Mouse (Mus musculus): ENCODE measurements around the gene Mettl14. TPM values are rescaled to one million over a fixed set of nuclear protein-coding genes. Genes with fewer than 3 reads are reported as not detected.

The Mettl14 gene
- polyA plus RNA-seq, 1 experiment from 2014 or later: 17.6 TPM

DNA sequence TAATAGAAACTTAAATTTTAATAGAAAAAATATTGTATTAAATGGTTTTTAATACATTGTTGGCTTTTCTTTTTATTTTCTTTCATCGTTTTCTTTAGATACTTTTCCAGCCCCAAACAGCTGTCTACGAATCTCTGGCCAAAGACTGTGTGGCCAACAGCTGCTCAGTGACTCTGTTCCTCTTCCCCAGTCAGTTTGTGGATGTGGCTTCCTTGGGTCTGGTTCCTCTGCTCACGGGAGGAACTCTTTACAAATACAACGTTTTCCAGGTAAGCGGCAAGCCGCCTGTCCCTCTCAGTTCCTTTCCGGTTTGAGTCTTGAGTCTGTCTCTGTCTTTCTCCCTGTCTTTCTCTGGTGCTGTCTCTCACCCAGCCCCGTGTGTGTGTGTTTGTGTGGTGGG is 35.3 kb downstream of the Mettl14 start:
- H3K36me3 ChIP-seq (ENCODE audit: control insufficient read depth, insufficient read depth, low read length): no peaks in the 10 kb centered on the region
- H3K9ac ChIP-seq (ENCODE audit: low read length): no peak overlapping the region
- DNase-seq (ENCODE audit: low spot score) (no peak), ATAC-seq (no peak)
- no peaks in the 10 kb centered on the region for H3K4me1 ChIP-seq (ENCODE audit: control insufficient read depth, insufficient read depth, low read length)
- H3K9me3 ChIP-seq (replicated peaks; ENCODE audit: control insufficient read depth, low read length): no peaks in the 10 kb centered on the region
- H3K4me3 ChIP-seq (ENCODE audit: low read depth, low read length): no peak overlapping the region
- H3K4me2 ChIP-seq (ENCODE audit: low read length): no peak overlapping the region
- no peak overlapping the region for H3K27ac ChIP-seq (ENCODE audit: low read depth, low read length)
- WGBS: 86% methylated on average over 8 of the region's 8 CpGs
- H3K27me3 ChIP-seq (replicated peaks; ENCODE audit: control insufficient read depth, insufficient read depth, low read length): no peaks in the 10 kb centered on the region

DNA sequence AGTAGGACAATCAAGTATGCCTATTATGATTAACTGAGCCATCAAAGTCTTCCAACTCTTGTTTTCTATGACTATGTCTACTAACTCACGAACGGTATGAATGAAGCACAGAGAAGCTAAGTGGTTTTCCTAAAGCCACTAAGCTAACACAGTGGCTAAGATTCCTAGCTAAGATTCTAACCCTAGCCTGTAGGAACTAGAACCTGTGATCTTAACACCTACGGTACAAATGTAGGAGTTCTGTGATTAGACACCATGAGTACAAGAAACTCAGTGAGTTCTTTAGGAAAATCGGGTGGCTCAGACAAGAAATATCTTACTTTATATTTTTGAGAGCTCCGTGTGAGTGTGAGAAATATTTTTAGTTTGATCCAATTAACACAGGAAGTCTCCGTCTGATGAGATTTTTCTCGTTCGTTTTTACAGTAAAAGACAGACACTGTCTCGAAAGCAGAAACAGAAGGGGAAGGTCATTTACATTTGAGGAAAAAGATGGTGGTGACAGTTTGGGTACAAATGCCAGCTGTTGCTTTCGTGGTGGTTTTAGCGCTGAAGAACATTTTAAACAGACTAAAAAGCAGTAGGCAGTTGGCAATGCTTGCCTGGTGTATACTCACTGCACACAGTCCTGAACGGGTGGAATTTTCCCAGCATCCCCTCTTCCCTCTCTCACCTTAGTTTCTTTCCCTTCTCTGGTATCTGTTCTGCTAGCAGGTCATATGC is 37.7 kb downstream of the Mettl14 start:
- DNase-seq (ENCODE audit: low spot score) (peak; percentile 50), ATAC-seq (no peak)
- no peak overlapping the region for H3K9ac ChIP-seq (ENCODE audit: low read length)

DNA sequence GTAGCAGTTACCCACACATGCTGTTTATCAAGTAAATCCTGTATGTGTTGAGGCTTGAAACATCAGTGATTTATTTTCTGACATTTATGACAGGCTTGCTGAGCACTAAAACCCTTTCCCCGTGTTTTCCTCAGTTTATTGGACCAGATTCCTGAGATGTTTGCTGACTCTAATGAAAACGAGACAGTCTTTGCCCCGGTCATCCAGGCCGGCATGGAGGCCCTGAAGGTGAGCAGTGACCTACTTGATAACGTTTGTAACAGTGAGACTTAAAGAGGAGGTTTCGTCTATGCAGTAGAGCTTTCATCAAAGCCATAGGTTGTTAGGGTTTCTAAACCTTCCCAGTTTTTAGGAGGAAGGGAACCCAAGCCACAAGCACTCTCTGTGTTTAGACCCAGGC is 42.2 kb downstream of the Mettl14 start:
- no peak overlapping the region for H3K27ac ChIP-seq (ENCODE audit: low read depth, low read length)
- H3K27me3 ChIP-seq (replicated peaks; ENCODE audit: control insufficient read depth, insufficient read depth, low read length): no peaks in the 10 kb centered on the region
- no peak overlapping the region for H3K4me2 ChIP-seq (ENCODE audit: low read length)
- no peak for DNase-seq (ENCODE audit: low spot score)
- no peak for ATAC-seq
- no peak overlapping the region for H3K4me3 ChIP-seq (ENCODE audit: low read depth, low read length)
- H3K9me3 ChIP-seq (replicated peaks; ENCODE audit: control insufficient read depth, low read length): no peaks in the 10 kb centered on the region
- 88% methylated on average over 6 of the region's 6 CpGs for WGBS
- no peaks in the 10 kb centered on the region for H3K36me3 ChIP-seq (ENCODE audit: control insufficient read depth, insufficient read depth, low read length)
- H3K4me1 ChIP-seq (ENCODE audit: control insufficient read depth, insufficient read depth, low read length): no peaks in the 10 kb centered on the region
- no peak overlapping the region for H3K9ac ChIP-seq (ENCODE audit: low read length)

More for the DNA sequence above, 37.7 kb downstream of the Mettl14 start:
- 79% methylated on average over 12 of the region's 12 CpGs for WGBS
- no peaks in the 10 kb centered on the region for H3K27me3 ChIP-seq (replicated peaks; ENCODE audit: control insufficient read depth, insufficient read depth, low read length)
- no peaks in the 10 kb centered on the region for H3K4me1 ChIP-seq (ENCODE audit: control insufficient read depth, insufficient read depth, low read length)
- no peak overlapping the region for H3K4me2 ChIP-seq (ENCODE audit: low read length)
- no peaks in the 10 kb centered on the region for H3K9me3 ChIP-seq (replicated peaks; ENCODE audit: control insufficient read depth, low read length)
- no peak overlapping the region for H3K27ac ChIP-seq (ENCODE audit: low read depth, low read length)
- H3K36me3 ChIP-seq (ENCODE audit: control insufficient read depth, insufficient read depth, low read length): no peaks in the 10 kb centered on the region
- H3K4me3 ChIP-seq (ENCODE audit: low read depth, low read length): no peak overlapping the region

DNA sequence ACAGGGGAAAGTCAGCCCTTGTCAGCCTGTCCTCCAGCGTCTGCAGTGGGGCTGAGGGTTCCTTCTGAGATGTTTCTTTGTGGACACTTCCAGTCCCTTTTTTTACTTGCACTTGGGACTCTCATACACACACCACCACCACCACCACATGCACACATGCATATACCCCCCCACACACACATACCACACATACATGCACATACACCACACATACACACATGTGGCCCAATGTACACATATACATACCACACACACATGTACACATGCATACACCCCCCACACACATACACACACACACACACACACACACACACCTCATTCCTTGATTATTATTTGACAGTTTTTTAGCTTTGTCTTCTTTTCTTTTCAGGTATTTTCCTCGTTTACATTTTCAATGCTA is 44.9 kb downstream of the Mettl14 start:
- Histone ChIP-seq H3K4me3 (ENCODE audit: low read depth, low read length) (no peak overlapping the region), H3K9me3 (replicated peaks; ENCODE audit: control insufficient read depth, low read length) (no peaks in the 10 kb centered on the region), H3K4me1 (ENCODE audit: control insufficient read depth, insufficient read depth, low read length) (no peaks in the 10 kb centered on the region), H3K4me2 (ENCODE audit: low read length) (no peak overlapping the region), H3K27me3 (replicated peaks; ENCODE audit: control insufficient read depth, insufficient read depth, low read length) (no peaks in the 10 kb centered on the region), H3K36me3 (ENCODE audit: control insufficient read depth, insufficient read depth, low read length) (no peaks in the 10 kb centered on the region), H3K27ac (ENCODE audit: low read depth, low read length) (no peak overlapping the region), H3K9ac (ENCODE audit: low read length) (no peak overlapping the region)
- DNase-seq (ENCODE audit: low spot score) (no peak), ATAC-seq (no peak)
- WGBS: 84% methylated on average over 2 of the region's 2 CpGs

DNA sequence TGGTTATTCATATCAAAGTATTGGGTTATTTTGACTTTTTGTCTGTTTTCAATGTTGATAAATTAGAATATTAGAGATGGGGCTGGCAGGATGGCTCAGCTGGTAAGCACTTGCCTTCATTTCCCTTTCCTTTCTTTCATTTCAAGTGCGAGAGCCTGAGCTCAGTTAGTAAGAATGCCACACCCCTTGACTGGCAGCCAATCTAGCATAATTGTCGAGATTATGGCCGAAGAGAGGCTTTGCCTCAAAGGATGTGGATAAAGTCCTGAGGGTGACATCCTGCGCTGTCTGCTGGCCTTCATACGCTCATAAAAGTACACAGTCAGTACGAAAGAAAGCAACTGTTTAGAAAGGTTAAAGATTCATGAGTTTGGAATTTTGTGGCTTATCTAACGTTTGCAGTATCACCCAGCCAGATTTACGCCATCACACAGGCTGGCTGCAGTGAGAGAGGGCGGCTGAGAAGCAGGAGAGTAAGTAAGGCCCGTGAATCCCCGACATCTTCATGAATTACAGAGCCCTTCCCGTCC is 47.2 kb downstream of the Mettl14 start:
- Histone ChIP-seq H3K4me3 (ENCODE audit: low read depth, low read length) (no peak overlapping the region), H3K4me1 (ENCODE audit: control insufficient read depth, insufficient read depth, low read length) (0 out of 2 replicates have a peak, but pooled peaks cover 2% of the 10 kb centered on the region), H3K36me3 (ENCODE audit: control insufficient read depth, insufficient read depth, low read length) (no peaks in the 10 kb centered on the region), H3K9ac (ENCODE audit: low read length) (no peak overlapping the region), H3K27me3 (replicated peaks; ENCODE audit: control insufficient read depth, insufficient read depth, low read length) (no peaks in the 10 kb centered on the region), H3K4me2 (ENCODE audit: low read length) (no peak overlapping the region), H3K27ac (ENCODE audit: low read depth, low read length) (no peak overlapping the region), H3K9me3 (replicated peaks; ENCODE audit: control insufficient read depth, low read length) (no peaks in the 10 kb centered on the region)
- ATAC-seq (no peak), DNase-seq (ENCODE audit: low spot score) (peak; percentile 10)
- 76% methylated on average over 12 of the region's 12 CpGs for WGBS

DNA sequence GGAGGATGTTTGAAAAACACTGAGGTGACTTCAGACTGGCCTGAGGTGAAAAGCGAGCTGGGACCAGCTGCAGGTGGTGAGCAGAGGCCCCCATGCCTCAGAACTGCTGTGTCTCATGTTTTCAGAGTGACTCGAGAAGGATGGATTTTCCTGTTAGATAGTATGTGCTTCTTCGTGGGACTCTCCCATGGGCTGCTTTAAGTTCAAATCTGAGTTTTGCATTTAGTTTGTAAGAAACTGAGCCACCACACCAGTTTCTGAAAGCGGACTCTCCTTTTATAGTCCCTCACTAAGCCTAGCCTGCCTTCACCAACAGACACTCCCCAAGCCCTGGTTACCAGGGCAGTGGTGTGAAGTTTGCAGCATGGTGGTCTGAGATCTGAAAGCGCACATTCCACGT is 48.1 kb downstream of the Mettl14 start:
- Histone ChIP-seq H3K9me3 (replicated peaks; ENCODE audit: control insufficient read depth, low read length) (no peaks in the 10 kb centered on the region), H3K27me3 (replicated peaks; ENCODE audit: control insufficient read depth, insufficient read depth, low read length) (no peaks in the 10 kb centered on the region), H3K36me3 (ENCODE audit: control insufficient read depth, insufficient read depth, low read length) (no peaks in the 10 kb centered on the region), H3K9ac (ENCODE audit: low read length) (no peak overlapping the region), H3K4me2 (ENCODE audit: low read length) (no peak overlapping the region), H3K4me3 (ENCODE audit: low read depth, low read length) (no peak overlapping the region), H3K27ac (ENCODE audit: low read depth, low read length) (no peak overlapping the region), H3K4me1 (ENCODE audit: control insufficient read depth, insufficient read depth, low read length) (0 out of 2 replicates have a peak, but pooled peaks cover 2% of the 10 kb centered on the region)
- ATAC-seq (no peak), DNase-seq (ENCODE audit: low spot score) (no peak)
- WGBS: 85% methylated on average over 6 of the region's 6 CpGs

DNA sequence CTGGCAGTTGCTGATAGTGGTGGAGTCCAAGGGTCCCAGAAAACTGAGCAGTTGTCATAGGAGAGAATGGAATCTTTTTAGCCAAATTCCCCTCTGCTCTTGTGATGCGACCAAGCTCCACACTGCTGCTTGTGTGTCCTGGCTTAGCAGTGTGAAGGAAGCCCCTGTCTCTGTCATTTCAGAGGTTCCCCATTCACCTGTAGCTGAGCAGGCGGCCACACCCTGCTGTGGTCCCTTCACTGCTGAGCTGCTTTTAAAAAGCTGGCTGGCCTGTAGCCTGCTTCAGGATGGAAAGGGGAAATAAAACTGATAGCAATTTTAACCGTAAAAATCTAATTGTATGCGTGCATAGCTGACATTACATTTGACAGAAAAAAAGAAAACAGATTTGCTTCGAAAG is 49.0 kb downstream of the Mettl14 start:
- 86% methylated on average over 5 of the region's 5 CpGs for WGBS
- 0 out of 2 replicates have a peak, but pooled peaks cover 2% of the 10 kb centered on the region for H3K4me1 ChIP-seq (ENCODE audit: control insufficient read depth, insufficient read depth, low read length)
- DNase-seq (ENCODE audit: low spot score): no peak
- H3K4me2 ChIP-seq (ENCODE audit: low read length): no peak overlapping the region
- H3K9me3 ChIP-seq (replicated peaks; ENCODE audit: control insufficient read depth, low read length): no peaks in the 10 kb centered on the region
- no peak overlapping the region for H3K4me3 ChIP-seq (ENCODE audit: low read depth, low read length)
- H3K9ac ChIP-seq (ENCODE audit: low read length): no peak overlapping the region
- no peak overlapping the region for H3K27ac ChIP-seq (ENCODE audit: low read depth, low read length)
- no peaks in the 10 kb centered on the region for H3K36me3 ChIP-seq (ENCODE audit: control insufficient read depth, insufficient read depth, low read length)
- ATAC-seq: no peak
- H3K27me3 ChIP-seq (replicated peaks; ENCODE audit: control insufficient read depth, insufficient read depth, low read length): no peaks in the 10 kb centered on the region

DNA sequence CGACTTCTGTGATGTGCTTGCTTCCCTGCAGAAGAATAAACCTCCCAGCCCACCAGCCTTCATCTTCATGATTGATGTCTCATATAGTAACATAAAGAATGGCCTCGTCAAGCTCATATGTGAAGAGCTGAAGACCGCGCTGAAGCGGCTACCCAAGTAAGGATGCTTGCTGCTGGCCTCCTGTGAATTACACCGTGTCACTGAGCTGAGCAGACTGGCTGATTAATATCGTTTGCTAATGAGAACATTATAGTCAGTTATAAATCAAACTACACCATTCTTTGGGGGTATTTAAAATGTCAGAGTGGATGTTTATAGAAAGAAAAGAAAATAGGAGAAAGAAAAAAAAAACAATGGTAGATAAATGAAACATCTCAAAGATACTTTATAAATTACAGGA is 49.5 kb downstream of the Mettl14 start:
- Histone ChIP-seq H3K9me3 (replicated peaks; ENCODE audit: control insufficient read depth, low read length) (no peaks in the 10 kb centered on the region), H3K27ac (ENCODE audit: low read depth, low read length) (no peak overlapping the region), H3K4me2 (ENCODE audit: low read length) (no peak overlapping the region), H3K36me3 (ENCODE audit: control insufficient read depth, insufficient read depth, low read length) (no peaks in the 10 kb centered on the region), H3K27me3 (replicated peaks; ENCODE audit: control insufficient read depth, insufficient read depth, low read length) (no peaks in the 10 kb centered on the region), H3K4me3 (ENCODE audit: low read depth, low read length) (no peak overlapping the region), H3K4me1 (ENCODE audit: control insufficient read depth, insufficient read depth, low read length) (0 out of 2 replicates have a peak, but pooled peaks cover 2% of the 10 kb centered on the region), H3K9ac (ENCODE audit: low read length) (no peak overlapping the region)
- no peak for ATAC-seq
- 72% methylated on average over 7 of the region's 7 CpGs for WGBS
- DNase-seq (ENCODE audit: low spot score): no peak

DNA sequence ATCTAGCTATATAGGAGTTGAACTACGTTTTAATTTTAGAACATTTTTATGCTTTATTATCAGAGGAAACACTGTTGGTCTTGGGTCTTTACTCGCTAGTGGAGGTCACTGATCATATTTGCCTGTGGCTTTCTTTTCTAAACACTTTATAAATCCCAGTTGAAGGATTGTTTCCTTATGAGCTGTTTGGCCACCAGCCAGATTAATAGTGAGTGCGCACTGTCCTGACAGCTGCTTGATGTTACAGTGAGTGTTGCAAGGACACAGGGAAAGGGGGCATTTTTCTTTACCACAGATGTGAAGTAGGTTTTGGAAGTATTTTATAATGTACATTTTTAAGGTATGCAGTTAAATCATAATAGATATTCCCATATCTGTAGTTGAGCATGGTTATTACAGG is 50.4 kb downstream of the Mettl14 start:
- no peaks in the 10 kb centered on the region for H3K27me3 ChIP-seq (replicated peaks; ENCODE audit: control insufficient read depth, insufficient read depth, low read length)
- no peaks in the 10 kb centered on the region for H3K9me3 ChIP-seq (replicated peaks; ENCODE audit: control insufficient read depth, low read length)
- no peak overlapping the region for H3K27ac ChIP-seq (ENCODE audit: low read depth, low read length)
- 80% methylated on average over 3 of the region's 3 CpGs for WGBS
- H3K4me1 ChIP-seq (ENCODE audit: control insufficient read depth, insufficient read depth, low read length): 0 out of 2 replicates have a peak, but pooled peaks cover 2% of the 10 kb centered on the region
- no peak overlapping the region for H3K4me3 ChIP-seq (ENCODE audit: low read depth, low read length)
- DNase-seq (ENCODE audit: low spot score) (peak; percentile 35), ATAC-seq (no peak)
- no peak overlapping the region for H3K4me2 ChIP-seq (ENCODE audit: low read length)
- H3K9ac ChIP-seq (ENCODE audit: low read length): no peak overlapping the region
- H3K36me3 ChIP-seq (ENCODE audit: control insufficient read depth, insufficient read depth, low read length): no peaks in the 10 kb centered on the region
